Mouse (Mus musculus) embryonic fibroblast, embryonic 13.5 days (primary cell): Measurements from ENCODE around the gene Sf3a3. TPM values are rescaled to one million over a fixed set of nuclear protein-coding genes. Genes with fewer than 3 reads are reported as not detected.

Source experiments
- H3K27ac ChIP-seq: 2 replicates; pipeline ENCODE4 v1.5.1; 2012; ENCODE audit warnings: low read length, control low read depth, inconsistent platforms; ENCODE audit not compliant: insufficient read depth
- H3K4me1 ChIP-seq: 2 replicates; pipeline ENCODE4 v1.6.1; 2011; ENCODE audit warnings: low read length; ENCODE audit not compliant: control insufficient read depth, insufficient read depth
- H3K4me3 ChIP-seq: 2 replicates; pipeline ENCODE4 v1.5.1; 2011; ENCODE audit warnings: mild to moderate bottlenecking, control low read depth, low read length; ENCODE audit not compliant: insufficient read depth
- CTCF ChIP-seq: IDR thresholded peaks from 2 replicates; pipeline ENCODE4 v1.5.1; 2011; ENCODE audit warnings: mild to moderate bottlenecking, control low read depth, low read length, moderate library complexity, borderline replicate concordance; ENCODE audit not compliant: insufficient read depth
- POLR2A ChIP-seq: IDR thresholded peaks from 2 replicates; pipeline ENCODE4 v1.6.1; 2011; ENCODE audit warnings: low read depth, mild to moderate bottlenecking, control low read depth, low read length, moderate library complexity
- polyA plus RNA-seq: library from polyadenylated mRNA; stranded (reverse); fragments of >200 nt; gene quantifications from 2 replicates; pipeline ENCODE4 v1.2.4, GENCODE M21; 2011; ENCODE audit warnings: low read depth; ENCODE audit not compliant: missing spikeins, insufficient read length

Gene Sf3a3
- 64.6 and 70.7 TPM in 2 replicates for polyA plus RNA-seq

GRCm38 (mm10) chr4:124714545-124715481, at the start of gene Sf3a3:
Gene Sf3a3, plus strand, starts transcription at chr4:124714776.
- Histone ChIP-seq H3K4me1 (peaks cover 6% of the 10 kb centered on the region), H3K4me3 (peak within 1 kb of the TSS; percentile 83), H3K27ac (peak within 1 kb of the TSS; percentile 89)
- peak; percentile 85 for TF ChIP-seq CTCF
- peak; percentile 84 for TF ChIP-seq POLR2A

GRCm38 (mm10) chr4:124667476-124668033, 47.0 kb upstream of the Sf3a3 start:
- Histone ChIP-seq H3K4me1 (peaks cover 7% of the 10 kb centered on the region), H3K27ac (no peak overlapping the region), H3K4me3 (no peak overlapping the region)
- TF ChIP-seq POLR2A (no peak), CTCF (no peak)

GRCm38 (mm10) chr4:124668078-124668477, 46.5 kb upstream of the Sf3a3 start:
- Histone ChIP-seq H3K27ac (no peak overlapping the region), H3K4me1 (peaks cover 7% of the 10 kb centered on the region), H3K4me3 (no peak overlapping the region)
- no peak for TF ChIP-seq POLR2A

DNA sequence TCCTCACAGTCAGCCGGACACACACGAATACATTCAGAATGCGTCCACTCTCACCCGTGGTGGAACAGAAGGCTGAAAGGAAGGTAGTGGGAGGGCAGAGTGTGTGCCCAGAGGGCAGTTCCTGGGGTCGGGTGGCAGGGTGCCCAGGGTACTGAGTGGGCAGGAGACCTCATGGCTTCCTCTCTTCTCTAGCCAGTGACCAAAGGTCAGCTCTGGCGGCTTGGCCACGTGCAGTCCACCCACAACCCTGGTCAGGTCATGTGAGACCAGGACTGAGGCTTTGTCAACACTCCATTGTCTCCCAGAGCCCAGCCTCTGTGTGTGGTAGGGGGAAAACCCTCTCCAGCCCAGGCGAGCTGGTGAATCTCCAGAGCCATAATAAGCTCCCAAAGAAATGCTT, 44.3 kb upstream of the Sf3a3 start:
- no peak for TF ChIP-seq POLR2A
- TF ChIP-seq CTCF, result no peak
- H3K4me1 ChIP-seq, result peaks cover 5% of the 10 kb centered on the region
- H3K4me3 ChIP-seq, result no peak overlapping the region
- no peak overlapping the region for H3K27ac ChIP-seq

GRCm38 (mm10) chr4:124671583-124671982, 43.0 kb upstream of the Sf3a3 start:
- TF ChIP-seq POLR2A (no peak), CTCF (no peak)
- peaks cover 5% of the 10 kb centered on the region for H3K4me1 ChIP-seq
- H3K27ac ChIP-seq, result no peak overlapping the region
- no peak overlapping the region for H3K4me3 ChIP-seq

GRCm38 (mm10) chr4:124672347-124673320, 41.9 kb upstream of the Sf3a3 start:
- Histone ChIP-seq H3K4me3 (no peak overlapping the region), H3K27ac (no peak overlapping the region), H3K4me1 (peaks cover 5% of the 10 kb centered on the region)
- no peak for TF ChIP-seq CTCF

GRCm38 (mm10) chr4:124674334-124675032, 40.1 kb upstream of the Sf3a3 start:
- Histone ChIP-seq H3K4me1 (peaks cover 5% of the 10 kb centered on the region), H3K27ac (no peak overlapping the region), H3K4me3 (no peak overlapping the region)
- TF ChIP-seq CTCF (no peak), POLR2A (no peak)

DNA sequence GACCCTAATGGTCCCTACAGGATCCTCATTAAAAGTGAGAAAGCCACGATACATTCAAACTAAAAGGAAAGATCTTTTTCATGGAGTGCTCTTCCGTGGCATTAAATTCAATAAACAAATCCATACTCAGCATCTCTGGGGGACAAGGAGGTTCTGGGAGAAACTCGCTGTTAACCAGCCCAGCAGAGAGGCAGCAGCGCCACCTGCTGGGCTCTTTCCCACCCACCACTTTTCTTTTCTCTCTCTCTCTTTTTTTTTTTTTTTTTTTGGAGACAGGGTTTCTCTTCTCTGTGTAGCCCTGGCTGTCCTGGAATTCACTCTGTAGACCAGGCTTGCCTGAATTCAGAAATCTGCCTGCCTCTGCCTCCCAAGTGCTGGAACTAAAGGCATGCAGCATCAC, 39.5 kb upstream of the Sf3a3 start:
- Histone ChIP-seq H3K4me1 (peaks cover 5% of the 10 kb centered on the region), H3K27ac (no peak overlapping the region), H3K4me3 (no peak overlapping the region)
- TF ChIP-seq POLR2A, result no peak
- peak; percentile 65; the same call in 1 of the 2 replicates for TF ChIP-seq CTCF

DNA sequence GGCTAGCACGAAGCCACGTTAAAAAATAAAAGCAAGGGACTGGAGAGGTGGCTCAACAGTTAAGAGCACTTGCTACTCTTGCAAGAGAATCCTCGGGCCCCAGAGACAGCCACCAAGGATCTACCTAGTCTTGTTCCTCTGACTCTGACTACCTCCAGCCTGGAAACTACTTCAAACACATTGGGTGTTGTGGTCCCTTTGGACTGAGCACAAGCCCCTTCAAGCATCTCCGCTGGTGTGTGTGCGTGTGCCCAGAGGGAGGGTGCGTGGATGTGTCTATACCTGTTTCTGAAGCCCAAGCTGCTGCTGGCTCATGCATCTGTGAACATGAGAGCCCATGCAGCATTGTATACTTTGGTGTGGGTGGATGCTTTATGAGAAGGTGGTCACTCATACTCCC, 38.6 kb upstream of the Sf3a3 start:
- peaks cover 5% of the 10 kb centered on the region for H3K4me1 ChIP-seq
- H3K4me3 ChIP-seq, result no peak overlapping the region
- no peak overlapping the region for H3K27ac ChIP-seq
- no peak for TF ChIP-seq CTCF
- no peak for TF ChIP-seq POLR2A
